ENCODE assay signal across 27 mouse cellular contexts in the genomic region with DNA sequence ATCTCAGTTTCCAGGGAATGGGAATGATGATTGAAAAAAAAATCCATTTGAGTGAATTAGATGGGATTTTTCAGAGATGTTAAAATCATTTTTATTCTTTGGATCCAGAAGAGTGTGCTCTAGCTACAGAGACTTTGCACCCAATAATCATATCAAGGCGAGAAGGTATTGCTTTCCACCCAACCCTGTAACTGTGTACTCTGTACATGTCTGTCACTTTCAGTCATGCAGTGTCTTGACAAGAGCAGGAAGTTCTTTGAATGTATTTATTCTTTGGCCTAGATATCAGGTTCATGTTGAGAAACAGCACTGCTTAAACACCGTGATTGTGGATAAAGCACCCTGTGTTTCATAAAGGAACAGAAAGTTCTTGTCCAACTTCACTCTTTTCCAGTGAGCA. TPM values are rescaled to one million over a fixed set of nuclear protein-coding genes. Genes with fewer than 3 reads are reported as not detected.
"Had no signal": no experiment of that assay in that cellular context is flagged by ENCODE, and none has a peak within 500 bp of the region (broad histone marks: within the 10 kb centered on the region; RNA-seq: fewer than 3 reads in every experiment).

No protein-coding gene starts in this region.

- H3K27ac ChIP-seq: layer of hippocampus, adult 2 months; limb, embryonic 10.5 days; limb, embryonic 13.5 days; liver, embryonic 12.5 days; liver, embryonic 15.5 days; lung, embryonic 15.5 days; midbrain, embryonic 10.5 days; midbrain, embryonic 13.5 days; neural tube, embryonic 13.5 days had no signal

- H3K4me2 ChIP-seq: limb, embryonic 13.5 days; liver, embryonic 12.5 days; liver, embryonic 15.5 days; lung, embryonic 15.5 days; midbrain, embryonic 13.5 days; neural tube, embryonic 13.5 days had no signal

- H3K9ac ChIP-seq: limb, embryonic 13.5 days; liver, embryonic 12.5 days; liver, embryonic 15.5 days; lung, embryonic 15.5 days; midbrain, embryonic 13.5 days; neural tube, embryonic 13.5 days had no signal

- H3K27me3 ChIP-seq: limb, embryonic 13.5 days; liver, embryonic 12.5 days; liver, embryonic 15.5 days; lung, embryonic 15.5 days; megakaryocyte, embryonic 14.5 days; midbrain, embryonic 13.5 days; neural tube, embryonic 13.5 days had no signal

- H3K4me1 ChIP-seq: limb, embryonic 10.5 days; limb, embryonic 13.5 days; liver, embryonic 12.5 days; liver, embryonic 15.5 days; lung, embryonic 15.5 days; megakaryocyte, embryonic 14.5 days; midbrain, embryonic 10.5 days; midbrain, embryonic 13.5 days; neural tube, embryonic 13.5 days had no signal

- ATAC-seq: inflammation-experienced regulatory T-cells, adult 6 months; liver, embryonic 12.5 days; midbrain, embryonic 13.5 days had no signal

- H3K4me3 ChIP-seq: layer of hippocampus, adult 2 months; limb, embryonic 10.5 days; limb, embryonic 13.5 days; liver, embryonic 12.5 days; liver, embryonic 15.5 days; lung, embryonic 15.5 days; megakaryocyte, embryonic 14.5 days; midbrain, embryonic 10.5 days; midbrain, embryonic 13.5 days; myocyte; neural tube, embryonic 13.5 days had no signal

- H3K36me3 ChIP-seq: limb, embryonic 10.5 days; limb, embryonic 13.5 days; liver, embryonic 12.5 days; liver, embryonic 15.5 days; lung, embryonic 15.5 days; midbrain, embryonic 10.5 days; midbrain, embryonic 13.5 days; neural tube, embryonic 13.5 days had no signal

- DNase-seq: kidney, adult 18-20 months; kidney, adult 9 months; kidney, postnatal 14 days; kidney, postnatal 4 days; layer of hippocampus, adult 9-11 months; liver; lung, adult 18-20 months; lung, postnatal 10 days; lung, postnatal 36 days; retina, postnatal 1 day; thymus, postnatal 25 days had no signal

- H3K9me3 ChIP-seq: limb, embryonic 10.5 days; limb, embryonic 13.5 days; liver, embryonic 12.5 days; liver, embryonic 15.5 days; lung, embryonic 15.5 days; midbrain, embryonic 10.5 days; midbrain, embryonic 13.5 days; neural tube, embryonic 13.5 days had no signal

RNA-seq across cellular contexts. Expression of a gene that starts 13.0 kb away (rescaled TPM):
- total RNA-seq: neutrophil, adult 5-6 weeks had no signal
- polyA plus RNA-seq: limb, embryonic 10.5 days; liver, embryonic 12.5 days; liver, embryonic 15.5 days; myocyte had no signal

RNA-seq across cellular contexts. Expression of a gene that starts 30.0 kb away (rescaled TPM):
- total RNA-seq: layer of hippocampus, adult 2 months; layer of hippocampus, postnatal 25 days; left cerebral cortex, adult 18-20 months; left cerebral cortex, postnatal 25 days; neutrophil, adult 5-6 weeks had no signal
- polyA plus RNA-seq: limb, embryonic 10.5 days; limb, embryonic 13.5 days; liver, embryonic 15.5 days; lung, embryonic 15.5 days; midbrain, embryonic 10.5 days; midbrain, embryonic 13.5 days; myocyte; neural tube, embryonic 13.5 days had no signal
